Mouse (Mus musculus): ENCODE data around the gene Sbno2.

The Sbno2 gene

DNA sequence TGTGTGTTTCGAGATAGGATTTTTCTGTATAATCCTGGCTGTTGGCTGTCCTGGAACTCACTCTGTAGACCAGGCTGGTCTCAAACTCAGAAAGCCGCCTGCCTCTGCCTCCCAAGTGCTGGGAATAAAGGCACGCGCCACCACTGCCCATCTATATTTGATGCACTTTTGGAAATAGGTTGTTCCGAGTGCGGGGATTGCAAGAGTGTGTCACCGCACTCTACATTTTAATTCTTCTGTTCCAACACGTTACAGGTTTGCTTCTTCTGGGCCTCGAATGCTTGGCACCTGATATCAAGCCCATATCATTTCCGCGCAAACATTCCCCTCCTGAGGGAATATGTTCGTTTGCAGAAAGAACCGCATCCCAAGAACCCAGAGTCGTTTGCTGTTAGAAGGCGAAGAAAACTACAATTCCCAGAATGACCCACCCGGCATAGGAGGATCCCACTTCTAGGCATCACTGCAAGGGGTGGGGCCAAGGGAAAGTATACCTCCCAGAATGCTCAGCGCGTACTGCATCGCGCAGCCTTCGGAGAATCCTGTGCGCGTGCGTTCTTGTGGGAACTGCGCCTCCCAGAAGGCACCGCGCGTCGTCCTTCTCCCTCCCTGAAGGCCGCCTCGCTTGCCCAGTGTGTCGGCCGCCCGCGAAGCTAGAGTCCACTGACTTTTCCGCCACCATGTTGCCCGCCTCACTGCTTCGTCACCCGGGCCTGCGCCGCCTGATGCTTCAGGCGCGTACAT, 36.6 kb upstream of the Sbno2 start:
- DNase-seq: peak; percentile 93 to 96

DNA sequence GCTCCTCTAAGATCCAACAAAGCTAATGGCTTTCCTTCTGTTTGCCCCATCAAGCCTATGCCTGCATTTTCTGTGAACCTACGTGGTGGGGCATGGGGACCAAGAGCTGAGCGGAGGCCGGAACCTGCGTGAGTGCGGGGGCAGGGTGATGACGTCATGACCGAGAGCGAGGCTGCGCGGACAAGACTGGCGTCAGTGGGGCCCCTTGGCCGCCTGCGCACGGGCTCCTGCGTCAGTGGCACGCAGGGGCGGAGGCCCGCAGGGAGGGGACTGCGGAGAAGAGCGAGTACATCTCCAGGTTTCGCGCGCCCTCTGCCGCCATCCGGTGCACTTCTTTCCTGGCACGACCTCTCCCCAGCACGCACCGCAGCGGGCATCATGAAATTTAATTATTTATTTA, 35.9 kb upstream of the Sbno2 start:
- peak; percentile 97 to 99 for DNase-seq

DNA sequence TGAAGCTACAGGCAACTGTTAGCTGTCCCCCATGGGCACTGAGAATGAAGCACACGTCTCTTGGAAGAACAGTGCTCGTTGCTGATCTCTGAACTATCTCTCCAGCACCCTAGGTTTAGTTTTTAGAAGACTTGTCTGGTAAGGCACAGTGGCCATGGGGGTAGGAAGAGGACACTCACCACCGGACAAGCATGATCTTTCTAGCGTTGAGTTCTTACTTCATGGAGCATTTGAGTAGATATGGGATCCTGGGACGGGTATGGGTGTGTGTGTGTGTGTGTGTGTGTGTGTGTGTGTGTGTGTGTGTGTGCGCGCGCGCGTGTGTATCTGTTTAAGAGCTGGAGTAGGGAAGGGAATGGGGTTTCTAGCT, 35.3 kb upstream of the Sbno2 start, which contains the start of gene Cbarp:
Cbarp (minus strand) TSS at position 170 of the 370 bp plus-strand sequence.
- peak in 1 of 2 experiments; percentile 45 for DNase-seq

DNA sequence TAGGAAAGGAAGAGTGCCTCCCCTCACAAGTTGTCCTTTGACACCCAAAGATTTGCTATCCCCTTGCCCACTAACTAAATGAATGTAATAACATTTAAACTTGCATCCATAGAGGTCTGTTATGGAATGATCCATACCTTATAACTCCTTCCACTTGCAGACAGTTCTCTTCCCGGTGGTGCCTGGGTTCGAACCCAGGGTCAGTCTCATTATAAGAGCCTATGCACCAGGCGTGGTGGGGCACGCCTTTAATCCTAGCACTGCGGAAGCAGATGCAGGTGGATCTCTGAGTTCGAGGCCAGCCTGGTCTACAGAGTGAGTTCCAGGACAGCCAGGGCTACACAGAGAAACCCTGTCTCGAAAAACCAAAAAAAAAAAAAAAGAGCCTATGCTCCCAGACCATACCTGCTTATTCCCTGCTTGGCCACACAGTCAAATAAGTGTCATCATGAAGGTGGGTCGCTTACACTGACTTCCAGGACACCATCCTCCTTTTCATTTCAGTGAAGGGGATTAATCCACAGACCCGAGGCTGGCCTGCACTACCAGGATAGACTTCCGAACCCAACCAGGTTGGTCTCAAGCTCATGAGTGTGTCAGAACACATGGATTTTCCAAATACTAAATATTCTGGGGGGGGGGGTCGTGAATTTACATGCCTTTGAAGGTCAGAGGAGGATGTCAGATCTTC, 34.7 kb upstream of the Sbno2 start:
- DNase-seq: no peak

DNA sequence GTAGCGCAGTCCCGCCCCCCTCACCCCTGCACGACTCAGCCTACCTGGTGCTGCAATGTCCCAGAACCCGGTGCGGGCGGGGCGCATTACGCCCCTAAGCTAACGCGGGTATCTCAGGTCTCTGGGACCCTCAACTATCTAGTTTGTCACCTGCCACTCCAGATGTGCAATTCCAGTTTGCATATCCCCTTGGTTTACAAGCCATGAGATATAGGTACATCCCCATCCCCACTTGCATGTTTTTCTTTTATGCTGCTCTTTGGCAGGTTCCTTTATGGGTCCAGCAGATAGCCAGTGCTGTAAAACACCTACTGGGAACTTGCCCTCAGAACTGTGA, 34.0 kb upstream of the Sbno2 start:
- no peak for DNase-seq

DNA sequence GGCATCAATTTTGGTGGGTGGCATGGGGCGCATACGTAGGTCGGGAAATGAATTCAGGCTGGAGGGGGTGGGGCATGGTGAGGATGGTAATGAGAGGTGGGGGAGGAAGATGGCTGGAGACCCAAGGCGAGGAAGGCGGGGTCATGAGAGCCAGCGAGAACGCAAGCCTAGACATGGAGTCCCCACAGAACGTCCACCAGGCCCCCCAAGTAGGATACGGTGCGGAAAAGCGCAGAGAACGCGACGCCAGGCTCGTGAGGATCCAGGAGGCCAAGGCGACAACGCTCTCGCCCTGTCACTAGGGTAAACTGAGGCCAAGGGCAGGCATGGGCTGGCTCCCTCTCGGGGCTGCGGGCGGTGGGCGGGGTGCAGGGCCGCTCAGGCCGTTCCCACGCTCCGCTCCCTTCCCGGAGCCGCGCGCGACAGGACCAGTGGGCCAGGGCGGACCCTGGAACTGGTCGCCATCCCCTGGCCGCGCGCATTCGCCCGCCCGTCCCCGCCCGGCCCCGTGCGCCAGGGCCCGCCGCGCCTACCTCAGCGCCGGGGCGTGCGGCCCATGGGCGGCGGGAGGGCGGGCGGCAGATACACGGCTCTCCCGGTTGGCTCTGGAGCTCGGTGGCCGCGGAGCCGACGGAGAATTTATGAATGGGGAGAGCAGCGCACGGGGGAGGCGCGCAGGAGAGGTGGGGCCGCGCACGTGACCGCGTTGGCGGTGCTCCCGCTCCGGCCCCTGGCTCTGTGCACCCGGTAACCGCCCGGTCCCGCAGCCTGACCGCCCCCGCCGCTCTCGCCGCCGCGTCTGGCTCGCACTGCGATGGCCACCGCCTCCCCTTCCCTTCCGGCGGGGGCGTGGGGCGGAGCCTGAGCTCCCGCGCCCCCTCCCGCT, 33.4 kb upstream of the Sbno2 start, which contains the start of gene Atp5d:
Atp5d (plus strand) TSS at position 80 of the 886 bp plus-strand sequence.
- peak; percentile 86 to 90 for DNase-seq

- peak; percentile 66 for DNase-seq
Measured at GRCm38 (mm10) chr10:80137626-80138552, 32.5 kb upstream of the Sbno2 start.

DNA sequence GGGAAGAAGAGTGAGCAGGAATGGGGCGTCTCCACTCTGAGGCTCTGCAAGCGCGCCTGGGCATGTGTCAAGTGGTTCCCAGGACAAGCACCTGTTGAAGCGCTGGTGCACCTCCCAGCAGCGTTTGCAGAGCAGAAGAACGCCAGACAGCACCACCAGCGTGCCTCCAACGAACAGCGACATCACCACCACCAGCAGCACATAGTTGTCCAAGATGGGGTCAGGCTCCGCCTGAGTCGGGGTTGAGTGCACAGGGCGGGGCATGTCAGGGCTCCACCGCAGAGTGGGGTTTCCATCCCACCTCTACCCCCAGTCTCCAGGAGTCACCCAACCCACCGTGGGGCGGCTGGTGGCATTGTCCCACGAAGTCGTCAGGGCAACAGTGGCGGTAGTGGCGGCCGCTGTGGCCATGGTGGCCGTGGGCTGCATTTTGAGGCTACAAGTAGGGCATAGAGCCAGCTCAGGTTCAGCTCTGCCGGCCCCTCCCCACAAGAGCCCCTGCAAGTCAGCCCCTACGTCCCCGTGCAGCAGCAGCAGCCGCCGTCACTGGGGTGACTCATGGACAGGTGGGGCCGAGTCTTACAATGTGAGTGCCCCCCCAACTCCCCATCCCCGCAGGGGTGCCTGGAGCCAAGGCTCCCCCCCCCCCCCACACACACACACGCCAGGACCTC, 31.7 kb upstream of the Sbno2 start:
- DNase-seq: peak; percentile 53 to 72

DNA sequence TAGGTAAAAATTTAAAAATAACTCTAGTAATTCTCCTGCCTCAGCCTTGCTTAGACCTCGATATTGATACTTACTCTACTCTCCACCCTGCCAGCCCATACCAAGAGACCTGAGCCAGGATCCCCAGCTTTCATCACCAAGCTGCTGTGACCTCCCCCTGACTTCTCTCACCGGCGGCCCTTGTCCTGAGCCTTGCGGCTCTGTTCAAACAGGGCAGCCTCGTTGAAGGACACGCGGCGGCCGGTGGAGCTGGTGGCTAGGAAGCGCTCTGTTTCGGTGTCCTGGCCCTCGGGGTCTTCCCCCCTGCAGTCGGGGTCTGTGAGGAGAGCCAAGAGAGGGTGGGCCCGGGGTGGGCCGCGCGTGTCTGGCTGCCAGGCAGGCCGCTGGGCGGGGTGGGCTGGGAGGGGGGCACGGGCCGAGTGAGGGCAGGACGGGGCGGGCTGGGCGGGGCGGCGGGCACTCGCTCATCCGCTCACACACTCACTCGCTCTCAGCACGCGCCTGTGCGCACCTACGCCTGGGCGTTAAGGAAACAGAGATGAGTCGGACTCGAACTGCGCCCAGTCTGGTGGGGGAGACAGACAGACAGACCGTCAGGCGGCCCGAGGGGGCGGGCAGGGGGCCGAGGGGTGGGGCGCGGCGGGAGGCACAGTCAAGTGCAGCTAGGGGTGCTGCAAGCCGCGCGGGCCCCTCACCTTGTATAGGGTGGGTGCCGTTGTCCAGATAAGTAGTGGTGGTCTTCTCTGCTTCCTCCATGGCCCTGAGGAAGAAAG, 31.0 kb upstream of the Sbno2 start:
- DNase-seq: peak in 1 of 2 experiments; percentile 46

GRCm38 (mm10) chr10:80135641-80136040, 30.3 kb upstream of the Sbno2 start:
- DNase-seq: no peak

DNA sequence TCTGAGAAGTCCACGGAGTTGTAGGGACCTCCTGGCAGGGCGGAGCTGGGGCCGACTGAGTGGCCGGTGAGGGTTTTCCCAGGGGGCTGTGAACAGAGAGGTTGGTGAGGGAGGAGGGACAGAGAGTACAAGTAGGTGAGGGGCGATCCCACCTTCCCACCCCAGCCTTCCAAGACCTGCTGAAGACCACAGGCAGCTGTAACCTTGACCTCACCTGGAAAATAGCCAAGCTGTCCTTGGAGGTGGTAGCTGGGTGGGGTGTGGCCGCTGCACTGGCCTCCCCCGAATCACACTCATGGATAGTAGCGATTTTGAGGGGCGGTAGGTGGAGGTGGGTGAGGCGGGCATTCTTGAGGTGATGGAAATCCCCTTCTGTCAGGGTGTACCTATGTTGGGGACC, 29.8 kb upstream of the Sbno2 start:
- DNase-seq: peak in 1 of 2 experiments; percentile 29

DNA sequence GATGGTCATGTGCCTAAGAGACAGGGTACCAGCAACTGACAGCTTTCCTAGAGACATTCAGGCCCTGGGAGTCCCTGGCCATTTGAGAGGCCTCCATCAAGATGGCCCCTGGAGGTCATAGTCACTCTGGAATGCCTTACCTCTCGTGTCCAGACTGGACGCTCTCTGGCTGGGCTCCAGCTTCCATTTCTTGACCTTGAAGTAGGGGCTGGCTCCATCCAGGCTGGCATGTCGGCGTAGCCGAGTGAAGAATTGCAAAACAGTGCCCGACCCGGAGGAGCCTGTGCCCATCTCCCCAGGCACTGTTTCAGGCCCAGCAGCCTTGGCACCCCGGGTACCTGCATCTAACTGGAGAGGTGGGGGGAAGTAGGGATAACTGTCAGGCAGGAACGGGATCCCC, 29.1 kb upstream of the Sbno2 start:
- peak in 1 of 2 experiments; percentile 49 for DNase-seq

DNA sequence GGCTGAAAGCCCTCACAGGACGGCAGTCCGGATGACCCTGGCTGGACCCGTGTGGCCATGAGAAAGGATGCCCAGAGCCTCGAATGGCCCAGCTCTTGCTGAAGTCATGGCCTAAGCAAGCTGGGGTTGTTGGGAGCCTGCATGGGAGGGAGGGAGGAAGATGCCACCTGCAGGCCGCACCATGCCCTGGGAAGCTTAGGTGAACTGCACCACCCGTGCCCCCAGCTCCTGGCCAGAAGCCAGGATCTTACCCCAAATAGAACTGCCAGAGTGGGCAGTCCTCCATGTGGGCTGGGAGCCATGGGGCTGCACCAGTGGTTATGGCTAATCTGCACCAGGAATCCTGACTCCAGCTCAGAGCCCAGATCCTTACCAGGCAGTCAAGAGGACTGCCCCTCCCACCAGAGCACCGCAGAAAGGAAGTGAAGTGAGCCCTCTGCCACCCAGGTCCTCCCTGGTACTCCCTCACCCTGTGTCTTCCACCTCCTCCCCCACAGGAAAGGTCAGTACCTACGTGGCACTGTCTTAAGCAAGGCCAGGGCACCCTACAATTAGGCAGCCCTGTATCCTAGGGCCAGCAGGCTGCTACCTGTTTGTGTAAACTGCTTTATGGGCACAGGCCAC, 28.0 kb upstream of the Sbno2 start:
- peak; percentile 46 to 66 for DNase-seq

- peak; percentile 45 to 50 for DNase-seq
Measured at GRCm38 (mm10) chr10:80131952-80132350, 26.6 kb upstream of the Sbno2 start.

DNA sequence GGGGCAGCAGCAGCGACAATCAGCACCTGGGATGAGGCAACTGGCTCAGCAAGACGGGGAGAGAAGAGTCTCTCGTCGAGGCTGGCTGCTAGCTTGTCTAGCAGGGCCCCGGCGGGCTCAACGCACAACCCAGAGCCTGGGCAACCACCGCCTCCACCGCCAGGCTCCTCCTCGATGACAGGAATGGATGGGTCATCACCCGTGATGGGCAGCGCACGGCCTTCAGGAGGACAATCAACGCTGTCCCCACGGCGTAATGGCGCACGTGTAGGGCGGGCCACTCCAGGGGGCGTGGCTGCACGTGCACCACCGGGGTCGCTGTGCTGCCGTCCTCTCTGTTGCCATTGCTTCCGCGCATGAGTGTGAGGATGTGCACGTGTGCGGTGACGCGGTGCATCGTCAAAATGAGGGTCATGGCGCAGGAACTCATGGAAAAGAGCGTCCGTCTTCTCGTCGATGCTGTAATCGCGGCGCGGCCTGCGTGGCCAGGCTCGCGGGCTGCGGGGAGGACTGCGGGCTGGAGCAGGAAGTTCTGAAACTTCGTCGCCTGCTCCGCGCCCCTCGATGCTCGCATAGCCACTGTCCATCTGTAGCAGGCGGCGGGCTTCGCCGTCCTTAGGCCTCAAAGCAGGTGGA, 26.1 kb upstream of the Sbno2 start:
- DNase-seq: peak in 1 of 2 experiments; percentile 50

- peak in 1 of 2 experiments; percentile 22 for DNase-seq
Measured at GRCm38 (mm10) chr10:80130403-80131031, 25.1 kb upstream of the Sbno2 start.

- peak; percentile 85 to 89 for DNase-seq
Measured at GRCm38 (mm10) chr10:80129846-80130245, 24.5 kb upstream of the Sbno2 start.

DNA sequence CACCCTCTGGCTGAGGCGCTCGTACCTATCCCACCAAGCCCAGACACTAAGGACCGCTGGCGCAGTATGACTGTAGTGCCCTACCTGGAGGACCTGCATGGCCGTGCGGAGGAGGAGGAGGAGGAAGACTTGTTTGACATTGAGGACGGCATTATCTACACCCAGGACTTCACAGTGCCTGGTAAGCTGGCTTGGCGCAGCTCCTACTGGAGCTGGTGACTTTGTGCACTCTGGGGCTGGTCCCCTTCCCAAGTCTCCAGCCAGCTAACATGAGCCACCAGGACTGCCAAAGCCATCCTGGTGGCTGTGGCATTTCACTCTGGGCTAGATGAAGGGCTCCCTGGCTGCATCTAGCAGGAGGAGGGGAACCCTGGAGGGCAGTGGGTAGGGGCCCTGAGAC, 22.5 kb upstream of the Sbno2 start:
- DNase-seq: no peak

DNA sequence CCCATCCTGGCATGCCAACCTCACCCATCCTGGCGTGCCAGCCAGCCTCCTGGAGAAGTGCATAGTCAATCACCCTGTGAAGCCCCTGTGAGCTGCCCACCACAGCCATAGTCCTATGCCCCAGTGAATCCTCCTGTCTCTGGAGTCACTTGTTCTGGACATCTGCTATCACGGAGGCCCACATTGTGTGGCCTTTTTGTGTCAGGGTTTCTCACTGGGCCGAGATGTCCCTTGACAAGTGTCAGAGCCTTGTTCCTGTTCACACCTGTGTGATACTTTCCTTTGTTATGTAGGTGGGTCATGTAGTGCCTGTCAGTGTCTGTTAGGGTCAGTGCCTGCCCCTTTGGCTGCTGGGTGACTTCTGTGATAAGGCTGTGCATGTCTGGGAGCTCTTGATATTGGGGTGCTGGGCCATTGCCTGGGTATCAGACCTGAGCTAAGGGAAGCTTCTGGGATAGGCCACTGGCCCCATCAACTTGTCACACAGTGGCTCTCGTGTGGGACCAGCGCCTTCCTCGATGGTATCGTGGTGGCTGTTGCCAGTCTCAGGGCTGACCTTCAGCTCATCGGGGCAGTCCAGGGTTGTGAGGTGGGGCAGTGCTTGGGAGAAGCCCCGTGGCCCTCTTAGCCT, 18.7 kb upstream of the Sbno2 start:
- DNase-seq: no peak

Measured in cerebellum, postnatal 25 days (tissue).